Mouse (Mus musculus) intestine, embryonic 16.5 days (tissue): ENCODE measurements around the gene Hephl1. TPM values are rescaled to one million over a fixed set of nuclear protein-coding genes. Genes with fewer than 3 reads are reported as not detected.
"Not testable (repeated sequence)": the region's sequence is repeated elsewhere in the genome, so short reads cannot be mapped to it uniquely, and the experiment has no call there.

Experiments used
- ATAC-seq: fragments of 200-750 bp; cut with Nextera tagmentation; 2 replicates; pipeline ENCODE4 v1.8.0; 2017; ENCODE audit warnings: moderate TSS enrichment, moderate library complexity
- H3K27ac ChIP-seq: fragments of 300-500 bp; sonication (generic); 2 replicates; pipeline ENCODE4 v1.5.1; 2014; ENCODE audit warnings: mild to moderate bottlenecking, low read length
- H3K27me3 ChIP-seq: fragments of 300-500 bp; sonication (generic); replicated peaks from 2 replicates; pipeline ENCODE4 v1.6.1; 2014; ENCODE audit warnings: low read length, control low read depth, mixed read lengths; ENCODE audit not compliant: control insufficient read depth, insufficient read depth
- H3K36me3 ChIP-seq: fragments of 300-500 bp; sonication (generic); 2 replicates; pipeline ENCODE4 v1.6.1; 2014; ENCODE audit warnings: low read length, control low read depth; ENCODE audit not compliant: control insufficient read depth, insufficient read depth
- H3K4me1 ChIP-seq: fragments of 300-500 bp; sonication (generic); 2 replicates; pipeline ENCODE4 v1.6.1; 2014; ENCODE audit warnings: low read length, control low read depth, mixed read lengths; ENCODE audit not compliant: control insufficient read depth, insufficient read depth
- H3K4me2 ChIP-seq: fragments of 300-500 bp; sonication (generic); 2 replicates; pipeline ENCODE4 v1.6.1; 2014; ENCODE audit warnings: low read depth, low read length, control low read depth
- H3K4me3 ChIP-seq: fragments of 300-500 bp; sonication (generic); 2 replicates; pipeline ENCODE4 v1.5.1; 2014; ENCODE audit warnings: mild to moderate bottlenecking, low read length
- H3K9ac ChIP-seq: fragments of 300-500 bp; sonication (generic); 2 replicates; pipeline ENCODE4 v1.6.1; 2014; ENCODE audit warnings: low read depth, low read length
- H3K9me3 ChIP-seq: fragments of 300-500 bp; sonication (generic); 2 replicates; pipeline ENCODE4 v1.6.1; 2016; ENCODE audit warnings: low read length, control low read depth; ENCODE audit not compliant: control insufficient read depth
- WGBS: fragments of 180-500 bp; shearing (Covaris S2); extraction: QIAGEN DNeasy Blood & Tissue Kit; methylation state at CpG from one replicate; pipeline ENCODE4 v1.1.7; 2014; 5-methylcytosine and 5-hydroxymethylcytosine counted together
- polyA plus RNA-seq: library from polyadenylated mRNA; unstranded; fragments of >200 nt; fragmentation: Nextera tagmentation; extraction: Ambion mirVana; gene quantifications from 2 replicates; pipeline ENCODE4 v1.2.1, GENCODE M21; 2015

Hephl1 gene
- polyA plus RNA-seq, 1 experiment from 2014 or later, result not detected

DNA sequence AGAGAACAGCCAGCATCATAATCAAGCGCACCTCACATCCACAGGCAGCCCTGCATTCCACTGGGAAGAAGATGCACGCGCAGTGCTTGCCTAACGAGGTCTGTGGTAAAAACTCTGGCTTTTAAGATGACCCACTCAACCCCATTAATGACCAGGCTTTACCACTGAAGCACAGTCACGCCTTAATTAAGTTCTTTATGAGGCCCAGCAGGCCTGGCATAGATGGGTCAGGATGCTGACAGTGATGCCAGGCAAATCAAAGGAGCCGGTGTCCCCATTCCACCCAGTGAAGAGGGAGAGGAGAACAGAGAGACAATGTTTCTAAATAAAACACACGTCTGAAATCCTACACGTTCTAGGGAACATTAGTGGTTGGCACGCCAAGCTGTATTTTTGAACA is 3.8 kb downstream of the Hephl1 start:
- WGBS, result 76% methylated on average over 9 of the region's 9 CpGs
- Histone ChIP-seq H3K4me1 (no peaks in the 10 kb centered on the region), H3K4me3 (no peak overlapping the region), H3K9me3 (no peaks in the 10 kb centered on the region), H3K27ac (no peak overlapping the region), H3K4me2 (no peak overlapping the region), H3K27me3 (no peaks in the 10 kb centered on the region), H3K36me3 (no peaks in the 10 kb centered on the region), H3K9ac (no peak overlapping the region)
- ATAC-seq, result no peak

DNA sequence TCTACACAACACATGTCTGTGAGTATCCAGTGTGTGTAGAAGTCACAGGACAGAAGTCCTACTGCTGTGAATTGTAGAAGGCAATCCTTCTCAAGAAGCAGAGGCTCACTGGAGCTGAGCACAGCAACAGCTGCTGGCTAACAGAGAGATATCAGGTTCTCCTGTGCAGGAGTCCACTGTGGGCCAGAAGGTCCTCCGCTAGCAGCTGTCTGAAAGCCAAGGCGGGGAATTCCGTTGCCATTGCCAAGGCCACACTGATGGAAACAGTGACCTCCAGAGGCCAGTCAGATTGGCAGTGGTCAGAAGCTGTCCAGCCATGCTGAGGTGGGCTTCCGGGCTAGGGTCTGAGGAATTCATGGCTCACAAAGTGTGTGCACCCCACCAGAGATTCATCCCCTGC is 6.8 kb downstream of the Hephl1 start:
- 74% methylated on average over 4 of the region's 4 CpGs for WGBS
- no peak overlapping the region for H3K4me2 ChIP-seq
- ATAC-seq, result no peak

GRCm38 (mm10) chr9:15103579-15104300 is 8.2 kb downstream of the Hephl1 start:
- Histone ChIP-seq H3K36me3 (no peaks in the 10 kb centered on the region), H3K27me3 (no peaks in the 10 kb centered on the region), H3K4me2 (no peak overlapping the region), H3K4me3 (no peak overlapping the region), H3K4me1 (no peaks in the 10 kb centered on the region), H3K9me3 (no peaks in the 10 kb centered on the region), H3K9ac (no peak overlapping the region), H3K27ac (no peak overlapping the region)
- no peak for ATAC-seq
- 56% methylated on average over 11 of the region's 11 CpGs for WGBS

More for the DNA sequence above, 6.8 kb downstream of the Hephl1 start:
- Histone ChIP-seq H3K36me3 (no peaks in the 10 kb centered on the region), H3K9ac (no peak overlapping the region), H3K4me1 (no peaks in the 10 kb centered on the region), H3K27ac (no peak overlapping the region), H3K9me3 (no peaks in the 10 kb centered on the region), H3K4me3 (no peak overlapping the region), H3K27me3 (no peaks in the 10 kb centered on the region)

- 69% methylated on average over 7 of the region's 7 CpGs for WGBS
- ATAC-seq, result no peak
These were observed 10.3 kb downstream of the Hephl1 start for GRCm38 (mm10) chr9:15101531-15102161.

DNA sequence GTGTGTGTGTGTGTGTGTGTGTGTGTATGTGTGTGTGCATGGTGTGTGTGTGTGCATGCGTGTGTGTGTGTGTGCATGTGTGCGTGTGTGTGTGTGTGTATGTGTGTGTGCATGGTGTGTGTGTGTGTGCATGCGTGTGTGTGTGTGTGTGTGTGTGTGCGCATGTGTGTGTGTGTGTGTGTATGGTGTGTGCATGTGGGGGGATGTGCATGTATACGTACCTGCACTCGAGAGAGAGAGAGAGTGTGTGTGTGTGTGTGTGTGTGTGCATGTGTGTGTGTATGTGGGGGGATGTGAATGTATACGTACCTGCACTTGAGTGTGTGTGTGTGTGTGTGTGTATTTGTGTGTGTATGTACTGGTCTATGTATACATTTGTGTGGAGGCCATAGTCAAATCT is 13.5 kb downstream of the Hephl1 start:
- not testable (repeated sequence) for H3K4me2 ChIP-seq, H3K27ac ChIP-seq, H3K9me3 ChIP-seq, ATAC-seq, H3K36me3 ChIP-seq, H3K9ac ChIP-seq, H3K4me1 ChIP-seq, H3K27me3 ChIP-seq, H3K4me3 ChIP-seq
- WGBS, result 86% methylated on average over 7 of the region's 7 CpGs

More at GRCm38 (mm10) chr9:15101531-15102161, 10.3 kb downstream of the Hephl1 start:
- no peaks in the 10 kb centered on the region for H3K36me3 ChIP-seq
- H3K4me3 ChIP-seq, result no peak overlapping the region
- no peaks in the 10 kb centered on the region for H3K27me3 ChIP-seq
- H3K4me2 ChIP-seq, result no peak overlapping the region
- no peak overlapping the region for H3K27ac ChIP-seq
- no peaks in the 10 kb centered on the region for H3K9me3 ChIP-seq
- H3K9ac ChIP-seq, result no peak overlapping the region
- no peaks in the 10 kb centered on the region for H3K4me1 ChIP-seq

GRCm38 (mm10) chr9:15097172-15097571 is 14.7 kb downstream of the Hephl1 start:
- ATAC-seq, result no peak
- WGBS, result 73% methylated on average over 2 of the region's 2 CpGs
- H3K4me1 ChIP-seq, result no peaks in the 10 kb centered on the region

DNA sequence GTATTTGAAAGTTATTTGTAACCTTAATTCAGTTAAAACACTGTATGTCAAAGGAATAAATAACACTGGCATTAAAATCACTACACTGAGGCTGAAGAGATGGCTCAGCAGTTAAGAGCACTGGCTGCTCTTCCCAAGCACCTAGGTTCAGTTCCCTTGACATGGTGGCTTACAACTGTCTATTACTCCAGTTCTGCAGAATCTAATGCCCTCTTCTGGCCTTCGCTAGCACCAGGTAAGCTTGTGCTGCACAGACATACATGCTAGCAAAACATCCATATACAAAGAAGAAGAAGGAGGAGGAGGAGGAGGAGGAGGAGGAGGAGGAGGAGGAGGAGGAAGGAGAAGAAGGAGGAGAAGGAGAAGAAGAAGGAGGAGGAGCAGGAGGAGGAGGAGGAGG is 15.7 kb downstream of the Hephl1 start:
- Histone ChIP-seq H3K27ac (no peak overlapping the region), H3K27me3 (no peaks in the 10 kb centered on the region), H3K4me2 (no peak overlapping the region), H3K36me3 (no peaks in the 10 kb centered on the region), H3K9ac (no peak overlapping the region), H3K4me3 (no peak overlapping the region), H3K9me3 (no peaks in the 10 kb centered on the region), H3K4me1 (no peaks in the 10 kb centered on the region)
- no peak for ATAC-seq
- 88% methylated on average over 1 of the region's 1 CpGs for WGBS

More at GRCm38 (mm10) chr9:15097172-15097571, 14.7 kb downstream of the Hephl1 start:
- no peaks in the 10 kb centered on the region for H3K9me3 ChIP-seq
- H3K9ac ChIP-seq, result no peak overlapping the region
- no peak overlapping the region for H3K4me2 ChIP-seq
- no peak overlapping the region for H3K4me3 ChIP-seq
- no peaks in the 10 kb centered on the region for H3K27me3 ChIP-seq
- H3K36me3 ChIP-seq, result no peaks in the 10 kb centered on the region
- H3K27ac ChIP-seq, result no peak overlapping the region

- ATAC-seq, result no peak
- H3K36me3 ChIP-seq, result no peaks in the 10 kb centered on the region
- no peaks in the 10 kb centered on the region for H3K27me3 ChIP-seq
- H3K27ac ChIP-seq, result no peak overlapping the region
- no peaks in the 10 kb centered on the region for H3K9me3 ChIP-seq
- 49% methylated on average over 3 of the region's 3 CpGs for WGBS
- no peak overlapping the region for H3K4me3 ChIP-seq
- no peak overlapping the region for H3K4me2 ChIP-seq
- H3K9ac ChIP-seq, result no peak overlapping the region
- H3K4me1 ChIP-seq, result no peaks in the 10 kb centered on the region
These were observed 16.7 kb downstream of the Hephl1 start for GRCm38 (mm10) chr9:15095206-15095605.

DNA sequence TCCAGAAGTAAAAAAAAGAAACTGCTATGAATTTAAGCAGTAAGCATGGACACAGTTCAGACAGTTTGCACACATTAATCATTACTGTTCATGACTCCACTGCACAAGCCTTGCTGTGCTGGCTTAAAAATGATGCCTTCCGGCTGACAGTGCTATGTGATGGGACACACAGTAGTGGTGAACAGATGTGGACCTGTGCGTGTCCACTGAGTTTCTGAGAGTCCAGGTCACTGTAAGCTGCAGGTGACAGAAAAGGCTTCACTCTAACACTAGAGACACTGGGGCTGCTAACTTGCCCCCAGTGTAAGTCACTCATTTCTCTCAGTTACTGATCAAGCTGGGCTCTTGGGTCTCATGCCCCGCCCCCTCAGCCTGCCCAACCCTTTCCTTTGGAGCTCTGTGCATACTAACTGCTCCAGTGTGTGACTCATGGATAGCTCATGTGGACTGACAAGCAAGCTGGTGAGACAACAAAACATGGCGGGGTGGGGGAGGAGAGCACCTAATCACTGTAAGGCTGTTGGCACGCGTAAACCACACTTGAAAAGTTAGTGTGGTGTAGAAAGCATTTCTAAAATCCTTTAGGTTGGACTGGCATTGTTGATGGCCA is 43.1 kb downstream of the Hephl1 start:
- no peaks in the 10 kb centered on the region for H3K36me3 ChIP-seq
- no peaks in the 10 kb centered on the region; the same call in 1 of the 2 replicates for H3K4me1 ChIP-seq
- ATAC-seq, result peak; percentile 84
- no peak overlapping the region for H3K9ac ChIP-seq
- H3K4me3 ChIP-seq, result no peak overlapping the region
- WGBS, result 61% methylated on average over 6 of the region's 6 CpGs
- no peaks in the 10 kb centered on the region for H3K27me3 ChIP-seq
- H3K27ac ChIP-seq, result no peak overlapping the region
- no peak overlapping the region for H3K4me2 ChIP-seq
- H3K9me3 ChIP-seq, result no peaks in the 10 kb centered on the region
